Mouse (Mus musculus) embryonic facial prominence, embryonic 12.5 days (tissue): Measurements from ENCODE around the gene Tnfrsf14. TPM values are rescaled to one million over a fixed set of nuclear protein-coding genes. Genes with fewer than 3 reads are reported as not detected.

Experiments used
- ATAC-seq: fragments of 200-750 bp; cut with Nextera tagmentation; 2 replicates; pipeline ENCODE4 v1.8.0; 2017; ENCODE audit not compliant: insufficient number of reproducible peaks, insufficient read depth, low FRiP score, low TSS enrichment
- H3K27ac ChIP-seq: fragments of 300-500 bp; sonication (generic); 2 replicates; pipeline ENCODE4 v1.5.1; 2016; ENCODE audit warnings: mild to moderate bottlenecking
- H3K27me3 ChIP-seq: fragments of 300-500 bp; sonication (generic); 2 replicates; pipeline ENCODE4 v1.6.1; 2016; ENCODE audit warnings: mild to moderate bottlenecking, moderate library complexity
- H3K36me3 ChIP-seq: fragments of 300-500 bp; sonication (generic); 2 replicates; pipeline ENCODE4 v1.6.1; 2016; ENCODE audit warnings: mild to moderate bottlenecking
- H3K4me1 ChIP-seq: fragments of 300-500 bp; sonication (generic); 2 replicates; pipeline ENCODE4 v1.6.1; 2016
- H3K4me2 ChIP-seq: fragments of 300-500 bp; sonication (generic); replicated peaks from 2 replicates; pipeline ENCODE4 v1.6.1; 2016; ENCODE audit warnings: mild to moderate bottlenecking, moderate library complexity
- H3K4me3 ChIP-seq: fragments of 300-500 bp; sonication (generic); 2 replicates; pipeline ENCODE4 v1.5.1; 2016; ENCODE audit warnings: mild to moderate bottlenecking
- H3K9ac ChIP-seq: fragments of 300-500 bp; sonication (generic); 2 replicates; pipeline ENCODE4 v1.6.1; 2016; ENCODE audit warnings: mild to moderate bottlenecking, moderate library complexity
- H3K9me3 ChIP-seq: fragments of 300-500 bp; sonication (generic); 2 replicates; pipeline ENCODE4 v1.6.1; 2016; ENCODE audit warnings: mild to moderate bottlenecking, moderate library complexity
- WGBS: fragments of 180-500 bp; shearing (Covaris S2); methylation state at CpG from one replicate; pipeline ENCODE4 v1.1.7; 2016; 5-methylcytosine and 5-hydroxymethylcytosine counted together
- polyA plus RNA-seq: library from polyadenylated mRNA; unstranded; fragments of >200 nt; fragmentation: Nextera tagmentation; extraction: Ambion mirVana; gene quantifications from 2 replicates; pipeline ENCODE4 v1.2.1, GENCODE M21; 2016

Gene Tnfrsf14
- polyA plus RNA-seq = 1.2 TPM in 2 replicates

GRCm38 (mm10) chr4:154928395-154929087 lies at the start of gene Tnfrsf14:
Gene Tnfrsf14 (minus strand): TSS chr4:154928563.
- Histone ChIP-seq H3K4me2 (peak within 1 kb of the TSS; percentile 29), H3K9ac (peak within 1 kb of the TSS; percentile 0; the same call in 1 of the 2 replicates), H3K4me3 (0 out of 2 replicates have a peak within 1 kb of the TSS, but pooled peaks have one; percentile 1), H3K36me3 (no peaks in the 10 kb centered on the region), H3K9me3 (no peaks in the 10 kb centered on the region), H3K4me1 (peaks cover 20% of the 10 kb centered on the region), H3K27ac (peak within 1 kb of the TSS; percentile 82), H3K27me3 (no peaks in the 10 kb centered on the region)
- 51% methylated on average over 12 of the region's 12 CpGs for WGBS
- ATAC-seq = no peak

- H3K4me1 ChIP-seq = no peaks in the 10 kb centered on the region
- no peak overlapping the region for H3K4me2 ChIP-seq
- no peak overlapping the region for H3K9ac ChIP-seq
- no peaks in the 10 kb centered on the region for H3K9me3 ChIP-seq
- H3K4me3 ChIP-seq = no peak overlapping the region
- H3K27ac ChIP-seq = no peak overlapping the region
- WGBS = 87% methylated on average over 11 of the region's 11 CpGs
- no peak for ATAC-seq
- H3K27me3 ChIP-seq = no peaks in the 10 kb centered on the region
- H3K36me3 ChIP-seq = peaks cover 100% of the 10 kb centered on the region
Measured at GRCm38 (mm10) chr4:154974163-154974611, 45.8 kb upstream of the Tnfrsf14 start.

- WGBS = 97% methylated on average over 12 of the region's 12 CpGs
- H3K9ac ChIP-seq = no peak overlapping the region
- peaks cover 88% of the 10 kb centered on the region for H3K36me3 ChIP-seq
- no peak overlapping the region for H3K4me3 ChIP-seq
- no peak for ATAC-seq
- no peaks in the 10 kb centered on the region for H3K9me3 ChIP-seq
- H3K4me1 ChIP-seq = no peaks in the 10 kb centered on the region
- H3K27ac ChIP-seq = no peak overlapping the region
- no peaks in the 10 kb centered on the region for H3K27me3 ChIP-seq
- H3K4me2 ChIP-seq = no peak overlapping the region
Measured at GRCm38 (mm10) chr4:154972546-154972945, 44.2 kb upstream of the Tnfrsf14 start.

DNA sequence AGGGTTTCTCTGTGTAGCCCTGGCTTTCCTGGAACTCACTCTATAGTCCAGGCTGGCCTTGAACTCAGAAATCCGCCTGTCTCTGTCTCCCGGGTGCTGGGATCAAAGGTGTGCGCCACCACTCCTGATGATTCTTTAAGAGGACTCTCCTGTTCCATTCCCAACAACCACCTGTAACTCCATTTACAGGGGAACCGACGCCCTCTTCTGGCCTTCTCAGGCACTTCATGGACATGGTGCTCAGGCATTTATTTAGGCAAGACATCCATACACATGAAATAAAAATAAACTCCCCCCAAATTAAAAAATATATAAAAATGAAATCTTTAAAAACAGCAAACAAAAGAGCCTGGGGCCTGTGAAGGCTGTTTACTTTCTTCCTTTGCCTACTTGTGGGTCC lies 38.8 kb upstream of the Tnfrsf14 start:
- no peaks in the 10 kb centered on the region for H3K9me3 ChIP-seq
- H3K27ac ChIP-seq = no peak overlapping the region
- peaks cover 12% of the 10 kb centered on the region for H3K27me3 ChIP-seq
- peaks cover 34% of the 10 kb centered on the region for H3K36me3 ChIP-seq
- no peak overlapping the region for H3K4me2 ChIP-seq
- 65% methylated on average over 5 of the region's 5 CpGs for WGBS
- H3K4me3 ChIP-seq = no peak overlapping the region
- no peak overlapping the region for H3K9ac ChIP-seq
- H3K4me1 ChIP-seq = peaks cover 24% of the 10 kb centered on the region
- no peak for ATAC-seq

DNA sequence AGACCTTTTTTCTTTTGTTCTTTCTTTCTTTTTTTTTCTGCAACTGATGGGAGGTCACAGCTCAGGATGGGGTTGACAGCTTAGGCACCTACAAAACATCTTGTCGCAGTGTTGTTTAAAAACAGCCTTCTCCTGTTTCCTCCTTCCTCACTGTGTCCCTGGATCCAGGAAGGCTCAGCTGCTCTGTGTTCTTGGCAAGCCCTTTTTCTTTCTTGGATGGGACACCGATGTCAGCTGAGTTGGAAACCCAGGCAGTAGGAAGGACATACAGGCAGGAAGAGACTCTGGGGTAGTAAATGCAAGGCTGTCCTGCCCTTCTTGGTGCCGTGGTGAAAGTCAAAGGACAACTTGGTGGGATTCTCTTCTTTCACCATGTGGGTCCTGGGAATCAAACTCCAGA lies 37.5 kb upstream of the Tnfrsf14 start:
- Histone ChIP-seq H3K9me3 (no peaks in the 10 kb centered on the region), H3K4me3 (no peak overlapping the region), H3K9ac (no peak overlapping the region), H3K27me3 (peaks cover 25% of the 10 kb centered on the region), H3K27ac (no peak overlapping the region), H3K4me1 (peaks cover 34% of the 10 kb centered on the region), H3K4me2 (peak overlapping the region; percentile 77; the same call in 1 of the 2 replicates), H3K36me3 (peaks cover 21% of the 10 kb centered on the region)
- no peak for ATAC-seq
- 78% methylated on average over 3 of the region's 3 CpGs for WGBS

- H3K4me2 ChIP-seq = peak overlapping the region; percentile 77
- H3K27me3 ChIP-seq = peaks cover 37% of the 10 kb centered on the region
- peak overlapping the region; percentile 86 for H3K27ac ChIP-seq
- H3K9me3 ChIP-seq = no peaks in the 10 kb centered on the region
- H3K4me1 ChIP-seq = peaks cover 45% of the 10 kb centered on the region
- ATAC-seq = no peak
- WGBS = 1% methylated on average over 36 of the region's 36 CpGs
- peak overlapping the region; percentile 88 for H3K4me3 ChIP-seq
- H3K36me3 ChIP-seq = peaks cover 9% of the 10 kb centered on the region
- H3K9ac ChIP-seq = peak overlapping the region; percentile 91
Measured at GRCm38 (mm10) chr4:154964581-154965235, 36.3 kb upstream of the Tnfrsf14 start.

DNA sequence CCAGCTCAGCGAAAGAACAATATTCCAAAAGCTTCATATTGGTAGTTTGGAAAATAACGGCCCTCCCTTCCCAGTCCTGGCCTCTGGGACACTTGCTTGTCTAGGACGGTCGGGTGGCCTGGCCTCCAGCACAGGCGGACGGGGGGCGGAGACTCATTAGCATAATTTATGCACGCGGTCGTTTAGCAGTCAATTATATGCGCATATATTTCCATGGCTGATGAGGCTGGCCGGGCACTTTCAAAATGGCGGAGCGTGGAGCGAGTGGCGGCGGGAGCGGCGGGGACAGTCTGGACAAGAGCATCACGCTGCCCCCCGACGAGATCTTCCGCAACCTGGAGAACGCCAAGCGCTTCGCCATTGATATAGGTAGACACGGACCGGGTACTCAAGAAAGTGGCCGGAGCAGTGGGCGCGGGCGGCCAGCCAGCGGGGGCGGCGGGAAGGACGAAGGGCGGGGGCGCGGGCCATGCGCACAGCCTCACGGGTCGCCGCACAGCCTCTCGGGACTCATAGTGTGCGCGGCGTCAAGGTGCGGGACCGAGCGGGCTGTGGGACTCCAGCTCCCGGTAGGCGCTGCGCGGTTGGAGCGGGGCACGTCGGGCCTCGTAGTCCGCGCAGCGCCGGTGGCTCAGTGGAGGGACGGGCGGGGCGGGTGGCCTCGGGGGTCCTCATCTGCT lies 35.7 kb upstream of the Tnfrsf14 start, which contains the start of gene Pank4:
TSS of gene Pank4 (plus strand) at position 223 of the 680 bp plus-strand sequence.
- Histone ChIP-seq H3K36me3 (peaks cover 3% of the 10 kb centered on the region; the same call in 1 of the 2 replicates), H3K27me3 (peaks cover 44% of the 10 kb centered on the region), H3K4me2 (peak within 1 kb of the TSS; percentile 77), H3K9me3 (no peaks in the 10 kb centered on the region), H3K4me3 (peak within 1 kb of the TSS; percentile 88), H3K27ac (peak within 1 kb of the TSS; percentile 86), H3K4me1 (peaks cover 45% of the 10 kb centered on the region), H3K9ac (peak within 1 kb of the TSS; percentile 91)
- under 1% methylated on average over 65 of the region's 66 CpGs for WGBS
- peak; percentile 89 for ATAC-seq

DNA sequence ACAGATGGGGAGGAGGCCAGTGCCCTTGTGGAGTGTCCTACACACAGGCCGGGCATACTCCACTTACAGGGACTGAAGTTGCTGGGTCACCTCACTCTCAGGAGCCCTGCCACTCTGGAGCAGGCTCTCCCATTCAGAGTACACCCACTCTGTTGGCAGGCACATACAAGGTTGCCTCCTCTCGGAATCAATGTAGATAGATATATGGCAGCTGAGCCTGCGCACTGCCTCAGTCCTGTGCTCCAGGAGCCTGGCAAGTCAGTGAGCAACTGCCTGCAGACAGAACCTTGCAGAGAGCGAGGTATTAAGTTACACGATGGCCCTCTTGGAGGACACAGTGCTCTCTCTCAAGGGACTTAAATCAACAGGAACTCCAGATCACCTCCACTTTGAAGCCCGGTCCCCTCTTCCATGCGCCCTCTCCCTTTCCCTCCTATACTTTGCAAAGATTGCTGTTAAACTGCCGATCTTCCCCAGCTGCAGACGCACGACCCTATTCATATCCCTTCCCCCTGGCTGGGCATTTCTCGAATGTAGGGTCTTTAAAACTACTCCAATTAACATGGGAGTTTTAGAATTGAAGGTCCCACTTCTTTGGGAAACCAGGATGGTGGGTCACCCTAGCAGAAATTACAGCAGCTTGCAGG lies 35.0 kb upstream of the Tnfrsf14 start:
- no peak for ATAC-seq

GRCm38 (mm10) chr4:154962683-154963082 lies 34.3 kb upstream of the Tnfrsf14 start:
- Histone ChIP-seq H3K27ac (0 out of 2 replicates have a peak overlapping the region, but pooled peaks have one; percentile 4), H3K9ac (peak overlapping the region; percentile 27; the same call in 1 of the 2 replicates), H3K9me3 (no peaks in the 10 kb centered on the region), H3K4me1 (peaks cover 55% of the 10 kb centered on the region), H3K36me3 (no peaks in the 10 kb centered on the region), H3K4me2 (peak overlapping the region; percentile 77), H3K27me3 (peaks cover 53% of the 10 kb centered on the region), H3K4me3 (peak overlapping the region; percentile 44)
- WGBS = 76% methylated on average over 7 of the region's 7 CpGs
- no peak for ATAC-seq

More for the DNA sequence above, 35.0 kb upstream of the Tnfrsf14 start:
- Histone ChIP-seq H3K27ac (0 out of 2 replicates have a peak overlapping the region, but pooled peaks have one; percentile 4), H3K9me3 (no peaks in the 10 kb centered on the region), H3K36me3 (no peaks in the 10 kb centered on the region), H3K4me2 (peak overlapping the region; percentile 77), H3K9ac (no peak overlapping the region), H3K4me1 (peaks cover 49% of the 10 kb centered on the region), H3K4me3 (peak overlapping the region; percentile 88), H3K27me3 (peaks cover 51% of the 10 kb centered on the region)
- 26% methylated on average over 11 of the region's 11 CpGs for WGBS

- Histone ChIP-seq H3K27ac (no peak overlapping the region), H3K9me3 (no peaks in the 10 kb centered on the region), H3K27me3 (peaks cover 58% of the 10 kb centered on the region), H3K9ac (peak overlapping the region; percentile 13; the same call in 1 of the 2 replicates), H3K4me1 (peaks cover 55% of the 10 kb centered on the region), H3K4me3 (peak overlapping the region; percentile 44), H3K4me2 (peak overlapping the region; percentile 77), H3K36me3 (no peaks in the 10 kb centered on the region)
- ATAC-seq = no peak
- WGBS = 15% methylated on average over 13 of the region's 13 CpGs
Measured at GRCm38 (mm10) chr4:154961911-154962310, 33.5 kb upstream of the Tnfrsf14 start.

DNA sequence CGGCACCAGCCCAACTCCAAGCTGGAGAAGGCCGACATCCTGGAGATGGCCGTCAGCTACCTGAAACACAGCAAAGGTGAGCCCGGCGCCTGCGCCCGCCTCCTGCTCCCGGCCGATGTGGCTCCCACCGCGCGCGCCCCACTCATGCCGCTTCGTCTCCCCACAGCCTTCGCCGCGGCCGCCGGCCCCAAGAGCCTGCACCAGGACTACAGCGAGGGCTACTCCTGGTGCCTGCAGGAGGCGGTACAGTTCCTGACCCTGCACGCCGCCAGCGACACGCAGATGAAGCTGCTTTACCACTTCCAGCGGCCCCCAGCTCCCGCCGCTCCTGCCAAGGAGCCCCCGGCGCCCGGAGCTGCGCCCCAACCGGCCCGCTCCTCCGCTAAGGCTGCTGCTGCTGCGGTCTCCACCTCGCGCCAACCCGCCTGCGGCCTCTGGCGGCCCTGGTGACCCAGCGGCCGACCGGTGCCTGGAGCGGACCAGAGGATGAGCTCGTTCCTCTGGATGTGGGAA lies 32.9 kb upstream of the Tnfrsf14 start:
- Histone ChIP-seq H3K4me1 (peaks cover 55% of the 10 kb centered on the region), H3K36me3 (no peaks in the 10 kb centered on the region), H3K27me3 (peaks cover 63% of the 10 kb centered on the region), H3K9me3 (no peaks in the 10 kb centered on the region), H3K4me3 (peak overlapping the region; percentile 44), H3K4me2 (peak overlapping the region; percentile 77), H3K9ac (peak overlapping the region; percentile 65), H3K27ac (no peak overlapping the region)
- WGBS = under 1% methylated on average over 47 of the region's 47 CpGs
- ATAC-seq = no peak
